Mouse (Mus musculus): Measurements from ENCODE around the gene Stard10.

Stard10 gene

GRCm38 (mm10) chr7:101369666-101370065 is 52.8 kb downstream of the Stard10 start:
- no peak for DNase-seq (ENCODE audit: low spot score)

DNA sequence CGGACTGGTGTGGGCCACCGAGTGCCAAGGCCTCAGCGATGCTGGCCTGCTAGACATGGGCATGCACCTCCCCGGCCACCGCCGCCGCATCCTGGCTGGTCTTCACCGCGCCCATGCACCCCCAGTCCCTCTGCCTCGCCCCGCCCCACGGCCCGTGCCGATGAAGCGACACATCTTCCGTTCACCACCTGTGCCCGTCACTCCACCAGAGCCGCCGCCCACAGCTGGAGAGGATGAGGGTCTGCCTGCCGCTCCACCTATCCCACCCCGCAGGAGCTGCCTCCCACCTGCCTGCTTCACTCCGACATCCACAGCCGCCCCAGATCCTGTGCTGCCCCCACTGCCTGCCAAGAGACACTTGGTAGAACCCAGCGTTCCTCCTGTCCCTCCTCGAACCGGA is 56.2 kb downstream of the Stard10 start:
- DNase-seq (ENCODE audit: low spot score), result no peak

- DNase-seq (ENCODE audit: low spot score), result no peak
Observed at GRCm38 (mm10) chr7:101374155-101374554, 57.3 kb downstream of the Stard10 start.

DNA sequence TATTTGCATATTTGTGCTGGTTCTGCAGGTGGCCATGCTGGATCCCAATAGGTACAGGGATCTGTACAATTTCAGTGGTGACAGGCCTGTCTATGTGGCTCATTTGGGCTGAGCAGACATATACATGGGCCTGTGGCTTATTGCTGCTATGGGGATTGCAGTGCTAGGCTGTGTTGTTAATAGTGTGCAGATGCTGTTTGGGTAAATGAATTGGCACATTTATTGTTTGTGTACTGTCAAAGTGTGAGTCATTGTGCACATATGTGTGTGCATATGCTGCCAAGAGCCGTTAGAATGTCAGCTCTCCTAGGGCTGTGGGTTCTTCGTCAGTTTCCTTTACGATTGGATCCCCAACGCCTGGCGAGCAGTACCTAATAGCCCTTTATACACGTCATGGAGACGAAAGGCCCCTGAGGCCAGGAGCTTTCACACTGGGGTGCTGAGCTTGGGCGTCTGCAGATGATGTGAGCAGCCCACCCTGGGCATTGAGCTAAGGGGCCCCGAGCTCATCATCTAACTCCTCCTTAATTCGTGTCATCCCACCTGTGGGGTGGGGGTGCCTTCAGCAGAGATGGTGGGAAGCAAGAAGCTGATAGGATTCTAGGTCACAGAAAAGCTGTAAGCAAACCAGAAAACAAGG is 59.9 kb downstream of the Stard10 start:
- DNase-seq (ENCODE audit: low spot score), result no peak

GRCm38 (mm10) chr7:101377741-101378262 is 60.9 kb downstream of the Stard10 start:
- DNase-seq (ENCODE audit: low spot score), result no peak

- no peak for DNase-seq (ENCODE audit: low spot score)
Observed at GRCm38 (mm10) chr7:101378285-101378684, 61.4 kb downstream of the Stard10 start.

DNA sequence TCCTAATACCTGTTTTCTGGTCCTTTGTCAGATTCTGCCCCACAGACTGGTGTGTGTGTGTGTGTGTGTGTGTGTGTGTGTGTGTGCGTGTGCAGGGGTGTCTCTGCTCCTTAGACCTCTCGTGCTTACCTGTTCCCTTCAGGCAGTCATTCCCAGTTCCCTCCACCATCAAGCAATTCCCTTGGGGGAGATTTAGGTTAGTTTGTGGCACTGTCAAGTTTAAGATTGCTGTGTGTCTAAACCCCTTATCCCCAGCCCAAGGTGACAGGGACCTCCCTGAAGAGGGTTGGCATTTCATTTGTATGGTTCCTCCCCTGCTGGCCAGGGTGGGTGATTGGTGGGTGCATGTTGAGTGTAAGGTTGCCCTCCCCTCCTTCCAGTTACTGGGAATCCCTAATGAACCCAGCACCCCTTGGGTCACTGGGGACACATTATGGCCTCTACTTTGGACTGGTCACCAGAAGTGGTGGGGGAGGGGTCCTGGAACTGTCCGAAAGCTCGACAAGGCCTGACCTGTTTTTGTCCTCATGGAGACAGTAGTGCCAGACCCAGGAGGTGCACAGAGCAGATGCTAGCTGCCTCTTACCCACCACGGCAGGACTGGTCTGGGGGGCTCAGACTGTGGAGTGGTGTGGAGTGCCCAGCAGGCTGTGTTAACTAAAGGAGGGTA is 62.0 kb downstream of the Stard10 start:
- DNase-seq (ENCODE audit: low spot score), result no peak

DNA sequence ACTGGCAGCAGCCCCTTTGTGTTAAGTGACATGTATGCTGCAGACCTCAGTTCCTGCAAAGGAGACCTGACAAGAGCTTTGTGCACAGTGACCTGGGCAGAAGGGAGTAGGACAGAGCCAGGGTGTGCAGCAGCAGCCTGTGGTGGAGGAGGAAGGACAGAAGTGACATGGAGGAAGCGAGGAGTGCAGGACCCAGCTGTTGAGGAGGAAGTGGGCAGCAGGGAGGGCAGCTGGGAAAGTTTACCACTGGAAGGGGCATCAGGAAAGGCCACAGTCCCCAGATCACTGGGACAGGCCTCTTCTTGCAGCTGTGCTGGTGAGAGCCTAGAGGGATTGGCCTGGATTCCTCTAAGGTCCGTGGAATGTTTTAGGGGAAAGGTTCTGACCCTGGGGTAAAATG is 62.8 kb downstream of the Stard10 start:
- no peak for DNase-seq (ENCODE audit: low spot score)

DNA sequence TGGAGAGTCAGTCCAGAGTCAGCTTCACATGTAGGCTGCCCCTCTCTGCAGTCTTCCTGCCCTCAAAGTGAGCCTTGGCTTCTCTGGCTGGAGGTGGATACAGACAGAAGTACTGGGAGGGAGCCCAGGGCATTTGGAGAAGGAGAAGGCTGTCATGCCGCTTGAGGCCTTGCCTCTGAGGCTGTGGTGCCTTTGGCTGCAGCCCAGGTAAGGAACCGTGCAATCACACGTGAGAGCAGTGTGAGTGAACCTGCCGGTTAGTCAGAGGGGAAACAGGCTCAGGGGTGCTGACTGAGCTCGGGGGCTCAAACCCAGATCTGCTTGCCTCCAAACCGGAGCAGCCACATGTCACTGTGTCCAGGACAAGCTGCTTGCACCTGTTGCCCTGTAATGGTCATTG is 64.6 kb downstream of the Stard10 start:
- DNase-seq (ENCODE audit: low spot score), result no peak

DNA sequence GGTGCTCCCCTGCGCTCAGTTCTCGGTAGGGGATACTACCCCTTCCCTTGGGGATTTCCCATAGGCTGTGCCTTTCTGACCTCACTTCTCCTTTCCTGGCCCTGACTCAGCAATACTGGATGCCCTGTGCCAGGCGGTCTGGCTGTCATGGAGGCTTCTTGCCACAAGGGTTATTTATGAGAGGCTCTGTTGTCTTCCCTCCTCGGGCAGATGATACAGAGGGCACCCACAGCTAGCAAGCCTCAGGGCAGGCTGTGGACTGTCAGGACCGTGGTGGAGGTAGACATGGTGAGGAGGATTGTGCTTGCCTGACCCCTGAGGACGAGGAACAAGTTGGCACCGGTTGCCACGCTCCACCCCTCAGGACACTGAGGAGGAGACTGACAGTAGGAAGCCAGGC is 65.5 kb downstream of the Stard10 start:
- no peak for DNase-seq (ENCODE audit: low spot score)

DNA sequence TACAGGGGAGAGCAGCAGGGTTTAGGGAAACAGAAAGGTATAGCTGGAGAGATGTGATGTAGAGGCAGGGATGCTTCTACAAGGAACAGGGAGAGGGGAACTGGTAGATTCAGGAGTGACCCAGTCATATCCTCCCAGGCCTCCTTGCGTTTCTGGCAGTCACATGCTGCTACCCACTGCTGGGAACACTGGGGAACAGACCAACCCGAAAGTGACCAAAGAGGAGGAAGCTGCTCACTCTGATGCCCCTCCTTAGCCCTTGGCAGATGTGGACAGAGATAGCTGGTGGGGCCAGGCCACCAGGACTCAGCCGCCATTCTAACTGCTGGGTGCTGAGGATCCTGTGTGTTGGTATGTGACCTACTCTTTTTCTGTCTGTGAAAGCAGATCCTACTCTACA is 66.9 kb downstream of the Stard10 start:
- DNase-seq (ENCODE audit: low spot score), result no peak

- DNase-seq (ENCODE audit: low spot score), result no peak
Observed at GRCm38 (mm10) chr7:101384931-101385330, 68.0 kb downstream of the Stard10 start.

GRCm38 (mm10) chr7:101385331-101385733 is 68.4 kb downstream of the Stard10 start:
- no peak for DNase-seq (ENCODE audit: low spot score)

- DNase-seq (ENCODE audit: low spot score), result no peak
Observed at GRCm38 (mm10) chr7:101385866-101386452, 69.1 kb downstream of the Stard10 start.

- DNase-seq (ENCODE audit: low spot score), result no peak
Observed at GRCm38 (mm10) chr7:101389256-101389655, 72.4 kb downstream of the Stard10 start.

DNA sequence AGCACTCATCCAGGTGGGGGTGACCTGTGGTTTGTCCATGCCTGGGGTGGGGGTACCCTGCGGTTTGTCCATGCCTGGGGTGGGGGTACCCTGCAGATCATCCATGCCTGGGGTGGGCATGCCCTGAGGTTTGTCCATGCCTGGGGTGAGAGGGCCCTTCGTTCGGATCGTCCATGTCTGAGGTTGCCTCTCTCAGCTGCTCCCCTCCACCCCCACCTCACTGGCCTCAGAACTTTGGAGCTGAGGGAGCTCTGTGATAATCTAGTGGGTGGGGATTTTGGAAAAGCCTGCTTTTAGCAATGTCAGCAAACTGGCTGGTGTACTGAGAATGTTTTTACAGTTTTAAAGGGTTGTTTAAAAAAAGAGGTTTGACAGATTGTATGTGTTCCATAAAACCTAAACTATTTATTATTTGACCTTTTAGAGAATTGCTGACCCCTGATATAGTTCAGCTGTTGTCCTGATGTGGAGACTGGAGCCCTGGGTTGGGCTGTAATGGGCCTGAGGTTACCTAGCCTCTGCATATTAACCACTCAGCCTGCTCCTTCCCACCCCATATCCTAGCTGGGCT is 75.1 kb downstream of the Stard10 start:
- DNase-seq (ENCODE audit: low spot score), result no peak

GRCm38 (mm10) chr7:101393015-101393414 is 76.1 kb downstream of the Stard10 start:
- DNase-seq (ENCODE audit: low spot score), result no peak

GRCm38 (mm10) chr7:101393694-101394504 is 77.0 kb downstream of the Stard10 start:
- no peak for DNase-seq (ENCODE audit: low spot score)

DNA sequence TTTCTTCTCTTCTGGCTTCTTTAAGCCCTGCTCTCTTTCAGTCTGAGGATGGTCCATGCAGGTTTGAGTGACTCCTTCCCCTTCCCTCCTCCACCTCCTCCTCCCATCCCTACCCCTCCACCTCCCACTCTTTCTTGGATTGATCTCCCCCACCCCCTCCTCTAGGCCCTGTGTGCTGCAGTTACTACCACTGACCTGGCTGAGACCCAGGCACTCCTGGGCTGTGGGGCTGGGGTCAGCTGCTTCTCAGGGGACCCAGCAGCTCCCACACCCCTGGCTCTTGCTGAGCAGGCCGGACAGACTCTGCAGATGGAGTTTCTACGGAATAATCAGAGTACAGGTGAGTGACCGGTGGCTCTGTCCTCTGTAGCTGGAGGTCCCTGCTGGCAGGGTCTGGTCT is 77.7 kb downstream of the Stard10 start:
- DNase-seq (ENCODE audit: low spot score), result no peak

DNA sequence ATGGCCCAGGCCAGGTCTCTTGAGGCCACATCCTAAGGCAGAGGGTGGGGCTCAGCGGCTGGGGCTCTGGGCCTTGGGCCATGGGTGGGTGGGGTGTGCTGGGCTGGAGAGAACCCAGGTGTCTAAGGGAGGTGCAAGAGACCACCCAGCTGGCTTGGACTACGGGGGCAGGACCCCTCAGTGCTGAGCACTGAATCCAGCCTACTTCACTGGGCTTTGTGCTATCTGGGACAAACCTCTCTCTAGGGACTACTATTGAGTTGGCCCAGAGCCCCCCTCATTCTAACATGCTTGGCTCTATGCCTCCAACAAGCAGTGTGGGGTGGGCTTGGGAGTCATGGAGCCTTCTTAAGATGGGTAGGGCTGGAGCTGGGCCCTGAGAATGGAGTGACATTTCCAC is 78.6 kb downstream of the Stard10 start:
- no peak for DNase-seq (ENCODE audit: low spot score)
